Comparison of ENCODE assay signal across 8 mouse cellular contexts in genomic region chr5:69520661-69521278, GRCm38 (mm10). TPM values are rescaled to one million over a fixed set of nuclear protein-coding genes. Genes with fewer than 3 reads are reported as not detected.
DNase-seq lines count a peak whose midpoint lies in the region; ATAC-seq lines count a peak whose summit lies in the region.

No protein-coding gene starts in this region.

- peak; percentile 27 for DNase-seq in urinary bladder, postnatal 25 days (ENCODE audit: low spot score)
- DNase-seq in urinary bladder, adult 2 months (ENCODE audit: low spot score), result no peak
- peak; percentile 81 for DNase-seq in brain, adult 2 months (ENCODE audit: low read depth, low spot score)
- DNase-seq in fibroblast of lung, adult 2 months (ENCODE audit: low read depth), result peak; percentile 19
- DNase-seq in hindlimb bud, embryonic 11.5 days (ENCODE audit: extremely low spot score, low read depth, low spot score), result peak; percentile 35
- peak; percentile 64 for DNase-seq in left cerebral cortex, postnatal 4 days
- peak; percentile 20 to 37 for DNase-seq in natural killer cell, adult 2 months (ENCODE audit: low spot score in 2 of 2)

- ATAC-seq in erythroblast, adult 5-6 weeks (replicated peaks; ENCODE audit: low FRiP score, poor library complexity, severe bottlenecking), result no peak

- intact Hi-C loops in left cerebral cortex, postnatal 4 days (cut with DNase I), result loop anchor here (2.0 to 10.0 kb wide), 3 partner anchors 180 to 1396 kb away; partner anchors contain the start of gene Kctd8

RNA-seq across cellular contexts. Expression of gene Yipf7, which starts 21.7 kb away (rescaled TPM):
- polyA plus RNA-seq in urinary bladder, adult 2 months (2012; rRNA removed), result 0.11 TPM in 1 of 2 replicates, not detected in the other
- not detected for total RNA-seq in left cerebral cortex, postnatal 4 days (2021)
- total RNA-seq in erythroblast, adult 5-6 weeks (2015; ENCODE audit: low replicate concordance), result not detected in 2 replicates
- total RNA-seq in erythroblast, adult 5-6 weeks (2017; ENCODE audit: low replicate concordance), result not detected in 2 replicates

RNA-seq across cellular contexts. Expression of gene Guf1, which starts 36.0 kb away (rescaled TPM):
- 24.8 and 27.5 TPM in 2 replicates for polyA plus RNA-seq in urinary bladder, adult 2 months (2012; rRNA removed)
- total RNA-seq in left cerebral cortex, postnatal 4 days (2021), result 10 to 100 TPM; 34.2 to 36.8 TPM
- total RNA-seq in erythroblast, adult 5-6 weeks (2015; ENCODE audit: low replicate concordance), result 2.7 and 7.9 TPM in 2 replicates
- total RNA-seq in erythroblast, adult 5-6 weeks (2017; ENCODE audit: low replicate concordance), result 7.7 and 10.1 TPM in 2 replicates
